Mouse (Mus musculus) testis, adult 2 months (tissue): ENCODE data around the gene Fam155a.

ENCODE experiments used
- CTCF ChIP-seq: fragments of 200-500 bp; IDR thresholded peaks from 2 replicates; pipeline ENCODE4 v1.5.1; 2012; ENCODE audit warnings: low read depth, mild to moderate bottlenecking, inconsistent platforms, low read length, moderate library complexity; ENCODE audit not compliant: control insufficient read depth, insufficient read depth, insufficient replicate concordance
- POLR2A ChIP-seq: fragments of 200-500 bp; IDR thresholded peaks from 2 replicates; pipeline ENCODE4 v1.6.1; 2012; ENCODE audit warnings: low read depth, mild to moderate bottlenecking, inconsistent platforms, low read length, moderate library complexity; ENCODE audit not compliant: control insufficient read depth

DNA sequence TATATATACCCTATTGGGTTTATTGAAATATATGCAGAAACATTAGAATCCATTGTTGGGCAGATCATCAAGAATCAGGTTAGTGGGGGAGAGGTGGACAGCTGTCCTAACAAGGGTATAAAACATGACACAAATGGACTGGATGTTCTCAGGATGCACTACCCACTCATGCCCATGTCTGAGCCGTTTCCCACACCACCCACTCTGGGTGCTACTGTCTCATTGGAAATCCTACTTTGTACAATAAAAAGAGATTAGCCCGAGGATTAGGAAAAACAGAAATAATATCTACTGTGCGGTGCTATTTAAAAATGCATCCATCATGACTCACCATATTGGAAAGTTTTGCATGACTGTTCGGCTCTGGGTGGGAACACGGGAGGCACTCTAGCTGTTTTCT, 317.2 kb downstream of the Fam155a start:
- TF ChIP-seq CTCF: no peak
- TF ChIP-seq POLR2A: no peak
